Mouse (Mus musculus): ENCODE data around the gene D5Ertd579e. TPM values are rescaled to one million over a fixed set of nuclear protein-coding genes. Genes with fewer than 3 reads are reported as not detected.
A peak's percentile ranks its signal among the peaks of the same experiment; 100 is the strongest.

D5Ertd579e gene
- polyA plus RNA-seq, 1 experiment from 2014 or later, result 20.7 TPM

DNA sequence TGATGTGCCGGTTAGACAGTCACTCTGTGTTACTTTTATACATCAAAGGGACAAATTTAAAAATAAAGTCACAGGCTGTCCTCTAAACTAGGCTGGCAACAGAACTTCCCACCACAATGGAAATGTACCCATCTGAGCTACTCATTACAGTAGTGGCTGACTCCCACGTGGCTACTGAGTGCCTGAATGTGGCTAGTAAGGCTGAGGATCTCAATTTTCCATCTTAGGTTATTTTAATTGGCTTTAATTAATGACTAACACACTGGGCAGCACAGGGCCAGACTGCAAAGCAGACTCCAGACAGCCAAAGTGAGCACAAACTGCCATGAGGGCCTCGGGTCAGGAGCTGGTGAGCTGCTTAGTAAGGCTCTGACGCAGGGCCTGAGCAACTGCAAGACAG, 134.3 kb downstream of the D5Ertd579e start:
- Histone ChIP-seq H3K4me2 (ENCODE audit: low read depth, low read length) (no peak overlapping the region), H3K27ac (replicated peaks; ENCODE audit: low read depth, low read length) (no peak overlapping the region), H3K4me3 (ENCODE audit: low read depth, low read length) (no peak overlapping the region), H3K36me3 (ENCODE audit: control insufficient read depth, insufficient read depth, low read length) (no peaks in the 10 kb centered on the region), H3K27me3 (replicated peaks; ENCODE audit: control insufficient read depth, insufficient read depth, low read length) (no peaks in the 10 kb centered on the region), H3K4me1 (ENCODE audit: control insufficient read depth, insufficient read depth, low read length) (0 out of 2 replicates have a peak, but pooled peaks cover 4% of the 10 kb centered on the region), H3K9me3 (ENCODE audit: control insufficient read depth, low read length) (no peaks in the 10 kb centered on the region), H3K9ac (ENCODE audit: low read depth, low read length) (no peak overlapping the region)
- 86% methylated on average over 4 of the region's 4 CpGs for WGBS
- ATAC-seq (ENCODE audit: low read depth) (no peak), DNase-seq (ENCODE audit: low spot score) (no peak)

DNA sequence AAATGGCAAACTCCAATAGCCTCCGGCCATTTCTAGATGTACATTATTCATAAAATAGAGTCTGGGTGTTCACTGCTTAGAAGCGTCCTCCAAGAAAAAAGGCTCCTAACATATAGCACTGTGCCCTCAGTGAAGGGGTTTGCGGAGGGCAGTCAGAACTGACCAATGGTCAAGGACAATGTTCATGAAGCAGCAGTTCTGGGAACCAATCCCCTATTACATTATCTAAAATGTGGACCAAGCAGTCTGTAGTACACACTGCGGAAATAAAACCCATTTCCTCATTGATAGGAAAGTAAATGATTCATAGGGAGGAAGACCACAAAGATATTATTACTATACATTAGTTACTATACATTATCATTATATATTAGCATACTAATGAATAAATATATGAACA, 135.3 kb downstream of the D5Ertd579e start:
- WGBS, result 89% methylated on average over 4 of the region's 4 CpGs
- Histone ChIP-seq H3K36me3 (ENCODE audit: control insufficient read depth, insufficient read depth, low read length) (no peaks in the 10 kb centered on the region), H3K27ac (replicated peaks; ENCODE audit: low read depth, low read length) (no peak overlapping the region), H3K4me3 (ENCODE audit: low read depth, low read length) (no peak overlapping the region), H3K9me3 (ENCODE audit: control insufficient read depth, low read length) (no peaks in the 10 kb centered on the region), H3K9ac (ENCODE audit: low read depth, low read length) (no peak overlapping the region), H3K4me1 (ENCODE audit: control insufficient read depth, insufficient read depth, low read length) (0 out of 2 replicates have a peak, but pooled peaks cover 4% of the 10 kb centered on the region), H3K4me2 (ENCODE audit: low read depth, low read length) (no peak overlapping the region), H3K27me3 (replicated peaks; ENCODE audit: control insufficient read depth, insufficient read depth, low read length) (no peaks in the 10 kb centered on the region)
- DNase-seq (ENCODE audit: low spot score) (no peak), ATAC-seq (ENCODE audit: low read depth) (no peak)

DNA sequence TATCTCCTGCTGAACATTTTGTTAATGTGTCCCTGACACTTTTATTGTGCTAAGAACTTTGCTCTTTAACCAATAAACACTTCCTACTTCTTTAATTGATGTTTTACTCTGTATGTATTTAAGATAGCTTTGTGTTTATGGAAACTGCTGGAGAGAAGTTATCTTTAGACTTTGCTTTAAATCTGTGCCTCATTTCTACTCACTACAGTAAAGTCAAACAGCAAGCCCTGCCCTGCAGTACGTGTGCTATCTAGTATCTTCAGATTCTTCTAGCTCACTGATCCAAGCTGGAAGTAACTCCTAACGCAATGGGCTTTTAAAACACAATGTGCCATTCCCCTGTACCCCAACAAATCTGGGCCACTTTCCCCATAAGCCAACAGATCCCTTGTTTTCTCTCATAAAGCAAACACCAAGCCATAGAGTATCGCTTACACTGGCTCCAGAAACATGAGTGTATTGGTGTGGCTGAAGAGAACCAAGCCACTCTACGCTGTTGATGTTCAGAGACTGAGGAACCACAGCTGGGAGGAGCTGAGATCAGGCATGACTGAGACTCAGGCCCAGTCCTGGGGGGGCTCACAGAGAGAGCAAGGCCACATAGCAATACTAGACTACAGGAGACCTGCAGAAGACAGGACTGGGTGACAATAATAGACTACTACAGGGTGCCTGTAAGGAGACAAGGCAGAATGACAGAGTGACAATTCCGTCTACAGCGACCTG, 136.2 kb downstream of the D5Ertd579e start:
- H3K4me1 ChIP-seq (ENCODE audit: control insufficient read depth, insufficient read depth, low read length), result peaks cover 6% of the 10 kb centered on the region; the same call in 1 of the 2 replicates
- no peaks in the 10 kb centered on the region for H3K9me3 ChIP-seq (ENCODE audit: control insufficient read depth, low read length)
- H3K27me3 ChIP-seq (replicated peaks; ENCODE audit: control insufficient read depth, insufficient read depth, low read length), result no peaks in the 10 kb centered on the region
- DNase-seq (ENCODE audit: low spot score), result no peak
- no peak overlapping the region for H3K27ac ChIP-seq (replicated peaks; ENCODE audit: low read depth, low read length)
- H3K9ac ChIP-seq (ENCODE audit: low read depth, low read length), result no peak overlapping the region
- no peak overlapping the region for H3K4me2 ChIP-seq (ENCODE audit: low read depth, low read length)
- no peaks in the 10 kb centered on the region for H3K36me3 ChIP-seq (ENCODE audit: control insufficient read depth, insufficient read depth, low read length)
- ATAC-seq (ENCODE audit: low read depth), result no peak
- 81% methylated on average over 6 of the region's 6 CpGs for WGBS
- H3K4me3 ChIP-seq (ENCODE audit: low read depth, low read length), result no peak overlapping the region

DNA sequence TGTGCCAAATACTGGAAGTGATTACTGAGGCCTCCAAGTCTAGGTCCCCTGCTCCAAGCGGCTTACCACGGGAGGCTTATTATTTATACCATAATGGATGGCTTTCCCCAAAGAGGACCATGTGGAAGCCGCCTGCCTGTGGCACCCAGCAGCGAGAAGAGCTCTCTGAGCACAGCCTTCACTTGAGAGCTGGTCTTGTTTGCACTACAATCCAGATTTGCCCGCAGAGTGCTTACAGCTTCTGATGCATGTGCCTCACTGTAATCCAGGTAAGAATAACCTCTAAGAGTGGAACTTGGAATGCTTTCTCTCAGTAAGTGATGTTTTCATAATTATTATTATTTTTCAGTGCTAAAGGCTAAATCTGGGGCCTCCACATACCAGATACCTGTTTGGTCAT, 136.7 kb downstream of the D5Ertd579e start:
- no peaks in the 10 kb centered on the region for H3K9me3 ChIP-seq (ENCODE audit: control insufficient read depth, low read length)
- no peaks in the 10 kb centered on the region for H3K36me3 ChIP-seq (ENCODE audit: control insufficient read depth, insufficient read depth, low read length)
- 69% methylated on average over 5 of the region's 5 CpGs for WGBS
- no peak overlapping the region for H3K9ac ChIP-seq (ENCODE audit: low read depth, low read length)
- no peak overlapping the region for H3K4me2 ChIP-seq (ENCODE audit: low read depth, low read length)
- DNase-seq (ENCODE audit: low spot score) (no peak), ATAC-seq (ENCODE audit: low read depth) (no peak)
- H3K4me1 ChIP-seq (ENCODE audit: control insufficient read depth, insufficient read depth, low read length), result peaks cover 12% of the 10 kb centered on the region; the same call in 1 of the 2 replicates
- no peak overlapping the region; the same call in 1 of the 2 replicates for H3K27ac ChIP-seq (replicated peaks; ENCODE audit: low read depth, low read length)
- no peaks in the 10 kb centered on the region for H3K27me3 ChIP-seq (replicated peaks; ENCODE audit: control insufficient read depth, insufficient read depth, low read length)
- H3K4me3 ChIP-seq (ENCODE audit: low read depth, low read length), result no peak overlapping the region

DNA sequence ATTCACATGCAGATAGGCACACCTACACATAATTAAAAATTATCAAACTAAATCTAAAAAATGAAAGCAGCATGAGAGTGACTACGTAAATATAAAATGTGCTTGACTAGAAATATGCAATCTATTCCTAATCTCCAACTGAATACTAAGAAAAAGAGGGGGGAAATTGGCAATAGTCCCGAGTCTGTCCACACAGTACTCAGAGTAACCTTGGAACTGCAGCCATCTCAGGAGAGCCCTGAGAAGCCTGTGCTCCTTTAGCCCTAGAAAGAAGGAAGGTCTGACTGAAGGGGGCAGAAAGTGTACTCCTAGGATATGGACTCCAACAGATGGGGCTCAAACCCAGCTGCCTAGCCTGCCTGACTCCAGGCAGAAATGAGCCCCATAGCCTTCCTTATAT, 137.3 kb downstream of the D5Ertd579e start:
- no peaks in the 10 kb centered on the region for H3K9me3 ChIP-seq (ENCODE audit: control insufficient read depth, low read length)
- no peak overlapping the region for H3K4me2 ChIP-seq (ENCODE audit: low read depth, low read length)
- H3K9ac ChIP-seq (ENCODE audit: low read depth, low read length), result no peak overlapping the region
- no peaks in the 10 kb centered on the region for H3K36me3 ChIP-seq (ENCODE audit: control insufficient read depth, insufficient read depth, low read length)
- ATAC-seq (ENCODE audit: low read depth) (no peak), DNase-seq (ENCODE audit: low spot score) (no peak)
- no peak overlapping the region for H3K4me3 ChIP-seq (ENCODE audit: low read depth, low read length)
- peaks cover 14% of the 10 kb centered on the region; the same call in 1 of the 2 replicates for H3K4me1 ChIP-seq (ENCODE audit: control insufficient read depth, insufficient read depth, low read length)
- H3K27ac ChIP-seq (replicated peaks; ENCODE audit: low read depth, low read length), result no peak overlapping the region
- WGBS, result 71% methylated on average over 2 of the region's 2 CpGs
- no peaks in the 10 kb centered on the region for H3K27me3 ChIP-seq (replicated peaks; ENCODE audit: control insufficient read depth, insufficient read depth, low read length)

DNA sequence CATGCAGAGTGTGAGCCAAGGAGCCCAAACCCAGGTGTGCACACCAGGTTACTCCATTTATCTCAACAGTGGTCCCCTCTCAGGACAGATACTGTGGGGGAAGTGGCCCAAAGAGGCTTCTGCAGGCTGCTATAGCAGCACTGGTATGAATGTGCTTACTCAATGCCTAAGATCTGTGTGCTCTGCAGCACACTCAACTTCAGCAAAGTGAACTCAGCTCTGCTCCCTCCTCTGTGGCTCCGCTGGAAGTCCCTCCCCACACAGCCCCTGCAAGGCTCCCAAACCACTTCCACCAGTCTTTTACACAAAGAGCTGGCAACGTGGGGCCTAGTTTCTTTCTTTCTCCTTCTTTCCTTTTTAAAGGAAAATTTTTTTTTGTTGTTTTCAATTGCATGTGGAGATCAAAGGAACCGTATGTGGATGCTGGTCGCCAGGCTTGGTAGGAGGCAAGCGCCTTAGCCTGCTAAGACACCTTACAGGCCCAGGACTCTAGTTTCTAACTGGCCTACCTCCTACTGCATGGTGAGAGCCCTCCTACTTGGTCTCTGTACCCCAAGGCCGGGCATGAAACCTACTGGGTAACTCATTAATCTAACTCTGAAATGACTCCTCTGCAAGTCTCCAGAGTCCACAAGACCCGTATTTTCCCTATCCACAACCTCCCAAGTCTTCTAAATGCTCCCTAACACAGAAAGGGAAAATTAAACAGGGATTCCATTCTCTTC, 138.1 kb downstream of the D5Ertd579e start:
- Histone ChIP-seq H3K9me3 (ENCODE audit: control insufficient read depth, low read length) (no peaks in the 10 kb centered on the region), H3K9ac (ENCODE audit: low read depth, low read length) (no peak overlapping the region), H3K27me3 (replicated peaks; ENCODE audit: control insufficient read depth, insufficient read depth, low read length) (no peaks in the 10 kb centered on the region), H3K4me3 (ENCODE audit: low read depth, low read length) (no peak overlapping the region), H3K27ac (replicated peaks; ENCODE audit: low read depth, low read length) (0 out of 2 replicates have a peak overlapping the region, but pooled peaks have one; percentile 58), H3K4me2 (ENCODE audit: low read depth, low read length) (no peak overlapping the region), H3K36me3 (ENCODE audit: control insufficient read depth, insufficient read depth, low read length) (no peaks in the 10 kb centered on the region), H3K4me1 (ENCODE audit: control insufficient read depth, insufficient read depth, low read length) (peaks cover 14% of the 10 kb centered on the region; the same call in 1 of the 2 replicates)
- no peak for ATAC-seq (ENCODE audit: low read depth)
- 48% methylated on average over 7 of the region's 7 CpGs for WGBS
- DNase-seq (ENCODE audit: low spot score), result no peak

DNA sequence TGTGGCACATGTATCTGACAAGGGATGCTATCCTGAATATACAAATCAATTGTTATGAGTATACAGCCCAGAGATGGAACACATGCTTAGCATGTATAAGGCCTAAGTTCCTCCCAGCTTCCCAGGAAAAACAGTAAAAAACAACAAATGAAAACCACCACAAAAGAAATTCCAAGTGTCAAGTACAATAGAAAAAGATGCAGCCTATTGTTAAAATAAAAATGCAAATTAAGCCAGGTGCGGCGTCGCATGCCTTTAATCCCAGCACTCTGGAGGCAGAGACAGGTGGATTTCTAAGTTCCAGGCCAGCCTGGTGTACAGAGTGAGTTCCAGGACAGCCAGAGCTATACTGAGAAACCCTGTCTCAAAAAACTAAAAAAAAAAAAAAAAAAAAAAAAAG, 138.9 kb downstream of the D5Ertd579e start:
- Histone ChIP-seq H3K27me3 (replicated peaks; ENCODE audit: control insufficient read depth, insufficient read depth, low read length) (no peaks in the 10 kb centered on the region), H3K36me3 (ENCODE audit: control insufficient read depth, insufficient read depth, low read length) (no peaks in the 10 kb centered on the region), H3K4me2 (ENCODE audit: low read depth, low read length) (no peak overlapping the region), H3K27ac (replicated peaks; ENCODE audit: low read depth, low read length) (no peak overlapping the region), H3K9ac (ENCODE audit: low read depth, low read length) (no peak overlapping the region), H3K4me3 (ENCODE audit: low read depth, low read length) (no peak overlapping the region), H3K4me1 (ENCODE audit: control insufficient read depth, insufficient read depth, low read length) (peaks cover 14% of the 10 kb centered on the region; the same call in 1 of the 2 replicates), H3K9me3 (ENCODE audit: control insufficient read depth, low read length) (no peaks in the 10 kb centered on the region)
- no peak for ATAC-seq (ENCODE audit: low read depth)
- WGBS, result 78% methylated on average over 3 of the region's 3 CpGs
- no peak for DNase-seq (ENCODE audit: low spot score)

DNA sequence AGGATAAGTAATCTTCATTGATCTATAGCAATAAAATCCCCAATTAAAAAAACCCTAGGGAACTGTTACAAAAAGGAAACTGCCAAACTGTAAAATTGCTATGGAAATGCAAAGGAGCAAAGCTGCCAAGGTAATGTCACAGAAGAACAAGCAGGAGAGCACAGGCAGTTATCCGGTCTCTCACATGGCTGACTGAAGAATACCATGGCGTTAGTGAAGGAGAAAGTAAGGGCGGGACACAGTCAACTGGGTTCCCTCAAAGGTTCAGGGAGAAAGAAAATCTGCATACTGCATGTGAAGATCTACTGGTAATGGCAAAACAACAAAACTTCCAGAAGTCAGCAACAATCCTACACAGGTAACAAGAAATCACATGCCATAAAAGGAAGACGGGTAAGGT, 139.5 kb downstream of the D5Ertd579e start:
- H3K9me3 ChIP-seq (ENCODE audit: control insufficient read depth, low read length), result no peaks in the 10 kb centered on the region
- ATAC-seq (ENCODE audit: low read depth), result no peak
- no peaks in the 10 kb centered on the region for H3K36me3 ChIP-seq (ENCODE audit: control insufficient read depth, insufficient read depth, low read length)
- 68% methylated on average over 4 of the region's 4 CpGs for WGBS
- peaks cover 14% of the 10 kb centered on the region; the same call in 1 of the 2 replicates for H3K4me1 ChIP-seq (ENCODE audit: control insufficient read depth, insufficient read depth, low read length)
- H3K4me2 ChIP-seq (ENCODE audit: low read depth, low read length), result no peak overlapping the region
- no peak for DNase-seq (ENCODE audit: low spot score)
- no peaks in the 10 kb centered on the region for H3K27me3 ChIP-seq (replicated peaks; ENCODE audit: control insufficient read depth, insufficient read depth, low read length)
- no peak overlapping the region for H3K27ac ChIP-seq (replicated peaks; ENCODE audit: low read depth, low read length)
- no peak overlapping the region for H3K4me3 ChIP-seq (ENCODE audit: low read depth, low read length)
- no peak overlapping the region for H3K9ac ChIP-seq (ENCODE audit: low read depth, low read length)

All from embryonic facial prominence, embryonic 14.5 days (tissue).